Mouse (Mus musculus): Measurements from ENCODE around the gene Itga4.

DNA sequence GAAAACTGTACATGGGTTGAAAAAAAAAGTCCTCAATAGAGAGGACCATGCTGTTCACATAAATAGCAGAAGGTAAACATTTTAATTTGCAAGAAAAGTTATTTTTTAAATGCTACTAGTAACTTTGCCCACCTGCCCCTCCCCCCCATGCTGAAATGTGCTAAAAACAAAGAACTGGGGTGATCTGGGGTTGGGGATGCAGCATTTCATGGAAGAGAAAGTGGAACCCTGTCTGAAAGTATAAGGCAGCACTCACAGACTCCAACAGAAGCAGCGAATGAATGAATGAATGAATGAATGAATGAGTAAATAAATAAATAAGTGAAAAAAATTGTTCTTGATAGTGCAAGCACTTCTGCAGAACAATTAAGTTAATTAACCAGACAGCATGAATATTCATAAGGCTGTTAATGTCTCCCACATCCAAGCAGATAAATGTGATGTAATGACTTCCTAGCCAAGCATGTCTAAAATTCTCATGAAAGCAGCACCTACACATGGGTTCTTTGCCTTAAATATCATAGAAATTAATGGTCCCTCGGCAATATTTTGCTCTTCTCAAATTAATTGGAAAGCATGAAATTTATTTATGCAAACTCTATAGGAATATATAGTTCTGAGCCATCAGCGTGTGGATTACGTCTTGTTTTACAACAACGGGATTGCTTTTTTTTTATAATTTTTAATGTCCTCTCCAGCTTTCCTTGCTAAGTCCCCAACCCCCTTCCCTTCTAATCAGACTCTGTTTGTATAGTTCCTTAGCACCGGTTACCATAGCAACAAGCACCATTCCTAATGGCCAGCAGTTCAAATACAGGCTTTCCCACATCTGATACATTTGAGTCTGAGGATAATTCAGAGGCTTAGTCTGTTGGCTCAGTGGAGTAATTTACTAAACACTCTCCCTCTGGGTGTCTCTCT, 96.2 kb downstream of the Itga4 start:
- no peak for TF ChIP-seq POLR2A (IDR thresholded peaks at IDR 0.05; ENCODE audit: insufficient read depth, low read depth, low read length)
- TF ChIP-seq CTCF (IDR thresholded peaks at IDR 0.05; ENCODE audit: insufficient read depth, low read depth, low read length): no peak
